8 mouse cellular contexts compared by ENCODE assay signal in genomic region chr14:45551121-45551768, GRCm38 (mm10). TPM values are rescaled to one million over a fixed set of nuclear protein-coding genes. Genes with fewer than 3 reads are reported as not detected.
DNase-seq lines count a peak whose midpoint lies in the region; ATAC-seq and TF ChIP-seq lines count a peak whose summit lies in the region.

No protein-coding gene starts in this region.

- no peaks in the 10 kb centered on the region for H3K36me3 ChIP-seq in heart, postnatal 0 days (replicated peaks; ENCODE audit: control insufficient read depth, insufficient read depth, low read length)
- no peaks in the 10 kb centered on the region for H3K36me3 ChIP-seq in ES-Bruce4 (ENCODE audit: control insufficient read depth, insufficient read depth, low read length, poor library complexity, severe bottlenecking)
- no peaks in the 10 kb centered on the region for H3K36me3 ChIP-seq in hindbrain, embryonic 10.5 days

- H3K4me2 ChIP-seq in heart, postnatal 0 days (ENCODE audit: low read depth, low read length) = no peak overlapping the region

- ATAC-seq in heart, postnatal 0 days (ENCODE audit: insufficient read depth, low read depth) = no peak; the same call in 1 of the 2 replicates
- ATAC-seq in inflammation-experienced regulatory T-cells, adult 6 months = no peak

- H3K27me3 ChIP-seq in heart, postnatal 0 days (ENCODE audit: control insufficient read depth, insufficient read depth, low read length) = no peaks in the 10 kb centered on the region
- no peaks in the 10 kb centered on the region for H3K27me3 ChIP-seq in ES-Bruce4 (ENCODE audit: control insufficient read depth, insufficient read depth, low read length, poor library complexity, severe bottlenecking)
- no peaks in the 10 kb centered on the region for H3K27me3 ChIP-seq in hindbrain, embryonic 10.5 days (ENCODE audit: insufficient read depth, poor library complexity, severe bottlenecking)

- H3K4me3 ChIP-seq in heart, postnatal 0 days (ENCODE audit: low read depth, low read length) = no peak overlapping the region
- peak overlapping the region; percentile 18; the same call in 1 of the 2 replicates for H3K4me3 ChIP-seq in ES-Bruce4 (ENCODE audit: low read depth, low read length)
- peak overlapping the region; percentile 9; the same call in 1 of the 2 replicates for H3K4me3 ChIP-seq in hindbrain, embryonic 10.5 days

- intact Hi-C loops in heart, postnatal 36 days (cut with DNase I) = loop anchor here (10.0 kb wide), 2 partner anchors 54 to 336 kb away; partner anchors contain the start of gene Gpr137c

- no peak for TF ChIP-seq POLR2A in ES-Bruce4 (IDR thresholded peaks at IDR 0.05; ENCODE audit: insufficient read depth, low read length)

- WGBS in heart, postnatal 0 days = 58% methylated on average over 17 of the region's 17 CpGs
- 55% methylated on average over 17 of the region's 17 CpGs for WGBS in hindbrain, embryonic 10.5 days

- TF ChIP-seq CTCF in heart, postnatal 0 days (IDR thresholded peaks at IDR 0.05; ENCODE audit: low read depth) = peak; percentile 52
- peak; percentile 57 for TF ChIP-seq CTCF in ES-Bruce4 (IDR thresholded peaks at IDR 0.05; ENCODE audit: low read depth, low read length)

- no peak for DNase-seq in heart, postnatal 0 days (ENCODE audit: low spot score)
- DNase-seq in heart, postnatal 36 days = no peak
- peak; percentile 36 for DNase-seq in cerebellum, adult 9-10 months
- DNase-seq in hindbrain, embryonic 10.5 days (ENCODE audit: low spot score) = peak; percentile 66
- DNase-seq in mesoderm, embryonic 11.5 days (ENCODE audit: low read depth, low spot score) = peak; percentile 45
- DNase-seq in thymus, postnatal 4 days = peak; percentile 62

- H3K9me3 ChIP-seq in heart, postnatal 0 days (replicated peaks; ENCODE audit: control insufficient read depth, low read length) = no peaks in the 10 kb centered on the region; the same call in 1 of the 2 replicates
- H3K9me3 ChIP-seq in ES-Bruce4 (replicated peaks; ENCODE audit: control insufficient read depth, insufficient read depth, low read length, poor library complexity, severe bottlenecking) = no peaks in the 10 kb centered on the region; the same call in 1 of the 2 replicates
- no peaks in the 10 kb centered on the region for H3K9me3 ChIP-seq in hindbrain, embryonic 10.5 days

- TF ChIP-seq EP300 in heart, postnatal 0 days (IDR thresholded peaks at IDR 0.05; ENCODE audit: low read depth) = no peak
- TF ChIP-seq EP300 in ES-Bruce4 (IDR thresholded peaks at IDR 0.05; ENCODE audit: insufficient read depth, low read depth, low read length) = no peak

- no peak overlapping the region for H3K27ac ChIP-seq in heart, postnatal 0 days (ENCODE audit: low read depth)
- no peak overlapping the region for H3K27ac ChIP-seq in ES-Bruce4 (ENCODE audit: insufficient read depth, low read length)
- H3K27ac ChIP-seq in hindbrain, embryonic 10.5 days = peak overlapping the region; percentile 35; the same call in 1 of the 2 replicates

- H3K4me1 ChIP-seq in heart, postnatal 0 days (ENCODE audit: control insufficient read depth, insufficient read depth) = no peaks in the 10 kb centered on the region
- peaks cover 3% of the 10 kb centered on the region for H3K4me1 ChIP-seq in ES-Bruce4 (ENCODE audit: control insufficient read depth, insufficient read depth, low read length)
- no peaks in the 10 kb centered on the region for H3K4me1 ChIP-seq in hindbrain, embryonic 10.5 days (replicated peaks)

- no peak overlapping the region for H3K9ac ChIP-seq in heart, postnatal 0 days (replicated peaks; ENCODE audit: low read depth, low read length)
- 0 out of 2 replicates have a peak overlapping the region, but pooled peaks have one; percentile 45 for H3K9ac ChIP-seq in ES-Bruce4 (ENCODE audit: low read depth, poor library complexity, severe bottlenecking)

RNA-seq across cellular contexts. Expression of gene Fermt2, which starts 21.3 kb away (rescaled TPM):
- total RNA-seq in heart, postnatal 0 days (2014; rRNA removed; ENCODE audit: low replicate concordance) = 119 TPM in 2 replicates
- 211 and 221 TPM in 2 replicates for polyA plus RNA-seq in heart, postnatal 0 days (2015; fragmentation: Nextera tagmentation; extraction: Ambion mirVana)
- total RNA-seq in heart, postnatal 36 days (2021) = 100 to 1,000 TPM; 272 to 292 TPM
- polyA plus RNA-seq in ES-Bruce4 (2011; ENCODE audit: insufficient read depth, insufficient read length, low read depth, missing spikeins) = 94.3 and 95.9 TPM in 2 replicates
- polyA plus RNA-seq in hindbrain, embryonic 10.5 days (2016; fragmentation: Nextera tagmentation; extraction: Ambion mirVana) = 74.3 and 89.6 TPM in 2 replicates
- polyA plus RNA-seq in inflammation-experienced regulatory T-cells, adult 6 months (2017; shearing (Covaris generic)) = not detected

Comparison
In these comparisons a context has a peak if more than half of its experiments do, and no peak if none do; other contexts are left out.
1. DNase-seq: peak in cerebellum, adult 9-10 months (single experiment), hindbrain, embryonic 10.5 days (single experiment), mesoderm, embryonic 11.5 days (single experiment) and thymus, postnatal 4 days (single experiment); none in heart, postnatal 0 days (single experiment) and heart, postnatal 36 days (0 of 2).
2. RNA of gene Fermt2, which starts 21.3 kb away (polyA plus RNA-seq): 211 to 221 TPM in heart, postnatal 0 days, 94.3 to 95.9 TPM in ES-Bruce4 and 74.3 to 89.6 TPM in hindbrain, embryonic 10.5 days; not detected in inflammation-experienced regulatory T-cells, adult 6 months; every median in the first group is over 10 times any median in the second.